Mouse (Mus musculus): ENCODE measurements around the gene Bpifb6. TPM values are rescaled to one million over a fixed set of nuclear protein-coding genes. Genes with fewer than 3 reads are reported as not detected.

Bpifb6 gene
- polyA plus RNA-seq (2012; rRNA removed) = 0.06 TPM in 1 of 2 replicates, not detected in the other

DNA sequence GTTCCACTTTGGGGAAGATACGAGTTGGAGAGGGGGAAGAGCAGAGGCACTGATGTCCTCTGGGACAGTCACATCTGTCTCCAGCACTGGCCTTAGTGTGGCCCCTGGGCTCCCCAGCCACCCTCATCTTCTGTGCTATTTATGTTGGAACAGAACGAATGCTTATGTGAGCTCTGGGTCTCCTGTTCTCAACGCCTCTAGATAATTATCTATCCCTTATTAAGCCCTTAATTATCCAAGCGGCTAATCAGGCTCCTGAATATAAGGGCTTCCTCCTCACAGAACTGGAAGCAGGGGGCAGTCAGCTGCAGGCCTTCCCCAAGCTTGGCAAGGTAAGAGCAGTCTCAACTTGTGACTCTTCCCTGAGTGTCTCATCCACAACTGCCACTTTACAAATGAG is at the start of gene Bpifb6:
Bpifb6 (plus strand) TSS at position 301 of the 400 bp plus-strand sequence.
- Histone ChIP-seq H3K27me3 (replicated peaks; ENCODE audit: control insufficient read depth, insufficient read depth, low read length) (no peaks in the 10 kb centered on the region), H3K36me3 (ENCODE audit: control insufficient read depth, insufficient read depth, low read length) (no peaks in the 10 kb centered on the region), H3K4me3 (ENCODE audit: insufficient read depth, low read depth, low read length) (no peak within 1 kb of the TSS), H3K27ac (ENCODE audit: insufficient read depth, low read depth, low read length) (no peak within 1 kb of the TSS), H3K4me1 (ENCODE audit: control insufficient read depth, insufficient read depth, low read length) (no peaks in the 10 kb centered on the region)
- DNase-seq = no peak
- WGBS = 58% methylated on average over 4 of the region's 4 CpGs
- no peak for TF ChIP-seq POLR2A (IDR thresholded peaks at IDR 0.05; ENCODE audit: low read depth, low read length)
- no peak for TF ChIP-seq CTCF (conservative IDR thresholded peaks at IDR 0.05; ENCODE audit: insufficient read depth, insufficient read length, low read depth, low read length)

DNA sequence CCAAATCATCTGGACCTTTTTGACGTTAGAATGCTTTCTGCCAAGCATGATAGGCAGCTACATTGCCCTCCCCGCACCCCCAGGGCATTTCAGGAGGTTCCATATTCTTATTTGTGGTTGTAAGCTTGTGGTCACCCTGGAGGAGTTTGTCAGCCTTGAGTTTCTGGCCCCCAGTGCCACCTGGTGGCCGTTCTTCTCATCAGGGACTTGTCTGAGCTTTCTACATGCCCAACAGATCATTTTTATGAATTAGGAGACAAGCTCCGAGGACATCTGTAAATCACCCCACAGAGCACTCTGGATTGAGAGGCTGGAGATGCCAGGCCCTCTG is 49.2 kb upstream of the Bpifb6 start:
- DNase-seq = peak; percentile 58
- no peaks in the 10 kb centered on the region for H3K4me1 ChIP-seq (ENCODE audit: control insufficient read depth, insufficient read depth, low read length)
- H3K27ac ChIP-seq (ENCODE audit: insufficient read depth, low read depth, low read length) = no peak overlapping the region
- H3K36me3 ChIP-seq (ENCODE audit: control insufficient read depth, insufficient read depth, low read length) = no peaks in the 10 kb centered on the region
- H3K27me3 ChIP-seq (replicated peaks; ENCODE audit: control insufficient read depth, insufficient read depth, low read length) = no peaks in the 10 kb centered on the region
- 26% methylated on average over 4 of the region's 4 CpGs for WGBS
- no peak overlapping the region for H3K4me3 ChIP-seq (ENCODE audit: insufficient read depth, low read depth, low read length)
- TF ChIP-seq POLR2A (IDR thresholded peaks at IDR 0.05; ENCODE audit: low read depth, low read length) (no peak), CTCF (conservative IDR thresholded peaks at IDR 0.05; ENCODE audit: insufficient read depth, insufficient read length, low read depth, low read length) (peak; percentile 58)

DNA sequence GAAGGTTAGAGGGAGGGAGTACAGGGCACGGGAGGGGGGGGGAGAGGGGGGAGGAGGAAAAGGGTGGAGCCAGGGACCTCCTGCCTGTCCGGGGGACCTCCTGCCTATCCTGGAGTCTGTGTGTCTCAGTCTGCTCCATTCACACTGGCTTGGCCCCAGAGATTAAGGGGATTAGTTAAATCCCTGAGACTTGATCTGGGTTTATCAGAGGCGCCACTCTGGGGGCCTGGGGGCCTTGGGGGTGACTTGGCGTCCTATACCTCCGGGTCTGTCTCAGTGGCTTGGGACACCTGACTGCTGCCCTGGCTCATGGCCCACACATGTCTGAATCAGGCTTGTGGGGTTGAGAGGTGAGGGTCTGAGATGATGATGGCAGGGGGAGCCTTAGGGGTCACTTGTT is 46.6 kb upstream of the Bpifb6 start:
- DNase-seq = no peak
- Histone ChIP-seq H3K27me3 (replicated peaks; ENCODE audit: control insufficient read depth, insufficient read depth, low read length) (no peaks in the 10 kb centered on the region), H3K27ac (ENCODE audit: insufficient read depth, low read depth, low read length) (no peak overlapping the region), H3K4me3 (ENCODE audit: insufficient read depth, low read depth, low read length) (no peak overlapping the region), H3K4me1 (ENCODE audit: control insufficient read depth, insufficient read depth, low read length) (no peaks in the 10 kb centered on the region), H3K36me3 (ENCODE audit: control insufficient read depth, insufficient read depth, low read length) (no peaks in the 10 kb centered on the region)
- TF ChIP-seq CTCF (conservative IDR thresholded peaks at IDR 0.05; ENCODE audit: insufficient read depth, insufficient read length, low read depth, low read length) = no peak
- 30% methylated on average over 5 of the region's 5 CpGs for WGBS

DNA sequence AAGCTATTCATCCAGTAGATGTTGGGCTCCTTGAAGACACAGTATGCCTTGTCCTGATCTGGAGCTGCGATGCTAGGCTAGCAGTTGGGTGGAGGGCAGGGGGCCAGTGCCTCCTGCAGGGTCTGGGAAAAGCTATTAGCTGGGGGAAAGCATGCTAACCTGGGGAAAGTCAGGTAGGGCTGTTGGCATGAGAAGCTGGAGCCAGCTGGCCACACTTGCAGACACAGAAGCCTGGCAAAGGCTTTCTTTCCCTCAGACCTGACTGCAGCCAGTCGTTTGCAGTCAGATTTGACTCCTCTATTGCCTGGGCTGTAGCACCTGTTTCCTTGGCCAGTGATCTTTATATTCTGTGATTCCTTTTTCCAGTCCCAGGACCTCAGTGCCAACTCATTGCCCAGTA is 40.6 kb upstream of the Bpifb6 start:
- no peak overlapping the region for H3K27ac ChIP-seq (ENCODE audit: insufficient read depth, low read depth, low read length)
- H3K4me3 ChIP-seq (ENCODE audit: insufficient read depth, low read depth, low read length) = no peak overlapping the region
- 92% methylated on average over 2 of the region's 2 CpGs for whole genome bisulfite sequencing
- H3K4me1 ChIP-seq (ENCODE audit: control insufficient read depth, insufficient read depth, low read length) = no peaks in the 10 kb centered on the region
- TF ChIP-seq CTCF (conservative IDR thresholded peaks at IDR 0.05; ENCODE audit: insufficient read depth, insufficient read length, low read depth, low read length) = no peak
- TF ChIP-seq POLR2A (IDR thresholded peaks at IDR 0.05; ENCODE audit: low read depth, low read length) = no peak
- DNase-seq = no peak
- H3K27me3 ChIP-seq (replicated peaks; ENCODE audit: control insufficient read depth, insufficient read depth, low read length) = no peaks in the 10 kb centered on the region
- no peaks in the 10 kb centered on the region for H3K36me3 ChIP-seq (ENCODE audit: control insufficient read depth, insufficient read depth, low read length)

DNA sequence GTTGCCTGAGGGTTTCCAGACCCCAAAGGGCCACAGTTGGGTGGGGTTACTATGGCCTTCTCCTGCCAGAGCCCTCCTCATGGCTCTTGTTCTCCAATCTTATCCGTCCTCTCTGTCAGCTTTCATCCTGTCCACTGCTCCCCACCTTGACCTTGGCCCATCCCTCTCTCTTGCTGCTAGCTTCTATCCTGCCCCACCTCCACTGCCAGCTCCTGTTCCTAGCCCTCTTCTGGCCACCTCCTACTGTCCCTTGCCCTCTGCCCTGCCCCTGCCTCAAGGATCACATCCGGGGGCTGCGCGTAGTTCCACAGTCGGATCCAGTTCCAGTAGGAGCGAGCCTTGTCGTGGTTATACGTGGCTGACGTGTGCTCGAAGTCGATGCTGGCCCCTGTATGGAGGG is 39.9 kb upstream of the Bpifb6 start:
- WGBS = 58% methylated on average over 11 of the region's 11 CpGs
- no peak for DNase-seq
- TF ChIP-seq POLR2A (IDR thresholded peaks at IDR 0.05; ENCODE audit: low read depth, low read length) = no peak
- no peak for TF ChIP-seq CTCF (conservative IDR thresholded peaks at IDR 0.05; ENCODE audit: insufficient read depth, insufficient read length, low read depth, low read length)
- Histone ChIP-seq H3K27ac (ENCODE audit: insufficient read depth, low read depth, low read length) (no peak overlapping the region), H3K27me3 (replicated peaks; ENCODE audit: control insufficient read depth, insufficient read depth, low read length) (no peaks in the 10 kb centered on the region), H3K4me3 (ENCODE audit: insufficient read depth, low read depth, low read length) (no peak overlapping the region), H3K4me1 (ENCODE audit: control insufficient read depth, insufficient read depth, low read length) (no peaks in the 10 kb centered on the region), H3K36me3 (ENCODE audit: control insufficient read depth, insufficient read depth, low read length) (no peaks in the 10 kb centered on the region)

DNA sequence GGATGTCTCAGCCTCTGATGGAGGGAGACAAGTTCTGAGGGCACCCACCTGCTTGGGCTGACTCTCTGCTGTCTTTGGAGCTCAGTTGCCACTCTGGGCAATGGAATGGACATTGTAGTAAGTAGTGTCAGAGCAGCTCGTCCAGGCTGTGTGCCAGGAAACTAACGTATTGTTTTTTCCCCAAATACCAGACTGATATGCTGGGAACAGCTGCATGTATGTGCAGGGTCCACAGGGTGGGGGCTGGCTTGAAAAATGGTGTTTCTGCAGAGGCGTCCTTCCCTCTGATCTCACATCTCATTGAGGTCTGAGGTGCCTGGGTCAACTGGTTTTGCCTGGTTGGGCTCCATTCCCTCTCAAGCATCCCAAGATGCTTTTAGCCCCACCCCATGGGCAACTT is 39.5 kb upstream of the Bpifb6 start:
- no peak for DNase-seq
- no peak overlapping the region for H3K27ac ChIP-seq (ENCODE audit: insufficient read depth, low read depth, low read length)
- H3K36me3 ChIP-seq (ENCODE audit: control insufficient read depth, insufficient read depth, low read length) = no peaks in the 10 kb centered on the region
- TF ChIP-seq POLR2A (IDR thresholded peaks at IDR 0.05; ENCODE audit: low read depth, low read length) (no peak), CTCF (conservative IDR thresholded peaks at IDR 0.05; ENCODE audit: insufficient read depth, insufficient read length, low read depth, low read length) (no peak)
- no peaks in the 10 kb centered on the region for H3K27me3 ChIP-seq (replicated peaks; ENCODE audit: control insufficient read depth, insufficient read depth, low read length)
- H3K4me3 ChIP-seq (ENCODE audit: insufficient read depth, low read depth, low read length) = no peak overlapping the region
- no peaks in the 10 kb centered on the region for H3K4me1 ChIP-seq (ENCODE audit: control insufficient read depth, insufficient read depth, low read length)
- 57% methylated on average over 3 of the region's 3 CpGs for WGBS

DNA sequence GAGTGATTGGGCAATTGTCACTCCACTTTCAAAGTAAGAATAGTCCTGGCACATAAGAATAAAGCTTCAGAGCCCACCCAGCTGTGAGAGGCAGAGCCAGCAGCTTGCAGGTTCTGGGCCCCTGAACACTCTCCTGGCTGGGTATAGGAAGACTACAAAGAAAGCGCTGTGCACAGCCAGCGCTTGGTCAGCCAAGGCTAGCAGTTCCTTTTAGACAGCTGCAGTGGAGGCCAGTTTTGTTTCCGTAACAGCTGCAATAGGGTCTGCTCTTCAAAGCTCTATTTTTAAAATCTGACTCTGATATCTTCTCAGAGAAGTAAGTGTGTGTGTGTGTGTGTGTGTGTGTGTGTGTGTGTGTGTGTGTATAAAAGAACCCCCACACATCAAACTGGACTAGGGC is 38.2 kb upstream of the Bpifb6 start:
- H3K4me3 ChIP-seq (ENCODE audit: insufficient read depth, low read depth, low read length) = no peak overlapping the region
- no peaks in the 10 kb centered on the region for H3K36me3 ChIP-seq (ENCODE audit: control insufficient read depth, insufficient read depth, low read length)
- 69% methylated on average over 3 of the region's 3 CpGs for WGBS
- no peak for DNase-seq
- no peaks in the 10 kb centered on the region for H3K27me3 ChIP-seq (replicated peaks; ENCODE audit: control insufficient read depth, insufficient read depth, low read length)
- H3K4me1 ChIP-seq (ENCODE audit: control insufficient read depth, insufficient read depth, low read length) = no peaks in the 10 kb centered on the region
- H3K27ac ChIP-seq (ENCODE audit: insufficient read depth, low read depth, low read length) = no peak overlapping the region
- TF ChIP-seq CTCF (conservative IDR thresholded peaks at IDR 0.05; ENCODE audit: insufficient read depth, insufficient read length, low read depth, low read length) (no peak), POLR2A (IDR thresholded peaks at IDR 0.05; ENCODE audit: low read depth, low read length) (no peak)

DNA sequence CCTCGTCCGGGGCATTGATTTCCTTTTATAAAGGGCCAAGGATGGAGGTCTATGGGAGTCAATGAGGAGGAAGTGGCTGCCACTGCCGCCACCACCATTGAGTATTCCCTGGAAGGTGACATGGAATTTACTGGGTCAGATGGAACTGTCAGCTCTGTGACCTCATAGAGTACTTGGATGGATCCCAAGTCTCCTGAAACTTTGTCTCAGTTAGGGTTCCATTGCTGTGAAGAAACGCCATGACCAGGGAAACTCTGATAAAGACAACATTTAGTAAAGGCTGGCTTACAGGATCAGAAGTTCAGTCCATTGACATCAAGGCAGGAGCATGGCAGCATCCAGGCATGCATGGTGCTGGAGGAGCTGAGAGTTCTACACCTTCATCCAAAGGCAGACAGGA is 29.2 kb upstream of the Bpifb6 start, which contains the start of gene Sun5:
Sun5 (minus strand) TSS at position 101 of the 400 bp plus-strand sequence.
- Histone ChIP-seq H3K4me1 (ENCODE audit: control insufficient read depth, insufficient read depth, low read length) (no peaks in the 10 kb centered on the region), H3K4me3 (ENCODE audit: insufficient read depth, low read depth, low read length) (no peak within 1 kb of the TSS), H3K27ac (ENCODE audit: insufficient read depth, low read depth, low read length) (no peak within 1 kb of the TSS), H3K27me3 (replicated peaks; ENCODE audit: control insufficient read depth, insufficient read depth, low read length) (no peaks in the 10 kb centered on the region), H3K36me3 (ENCODE audit: control insufficient read depth, insufficient read depth, low read length) (no peaks in the 10 kb centered on the region)
- DNase-seq = no peak
- TF ChIP-seq CTCF (conservative IDR thresholded peaks at IDR 0.05; ENCODE audit: insufficient read depth, insufficient read length, low read depth, low read length) (no peak), POLR2A (IDR thresholded peaks at IDR 0.05; ENCODE audit: low read depth, low read length) (no peak)
- 89% methylated on average over 4 of the region's 4 CpGs for WGBS

Measured in kidney, adult 2 months (tissue).